Mouse (Mus musculus) kidney, embryonic 15.5 days (tissue): ENCODE measurements around the gene Mpp3. TPM values are rescaled to one million over a fixed set of nuclear protein-coding genes. Genes with fewer than 3 reads are reported as not detected.

Source experiments
- ATAC-seq: fragments of 200-750 bp; cut with Nextera tagmentation; replicated peaks from 2 replicates; pipeline ENCODE4 v1.8.0; 2017; ENCODE audit warnings: moderate TSS enrichment; ENCODE audit not compliant: low FRiP score
- H3K27ac ChIP-seq: fragments of 300-500 bp; sonication (generic); 2 replicates; pipeline ENCODE4 v1.5.1; 2015; ENCODE audit warnings: mild to moderate bottlenecking, inconsistent platforms
- H3K27me3 ChIP-seq: fragments of 300-500 bp; sonication (generic); 2 replicates; pipeline ENCODE4 v1.6.1; 2015; ENCODE audit warnings: inconsistent platforms
- H3K36me3 ChIP-seq: fragments of 300-500 bp; sonication (generic); 2 replicates; pipeline ENCODE4 v1.6.1; 2015; ENCODE audit warnings: inconsistent platforms
- H3K4me1 ChIP-seq: fragments of 300-500 bp; sonication (generic); 2 replicates; pipeline ENCODE4 v1.6.1; 2015; ENCODE audit warnings: inconsistent platforms
- H3K4me2 ChIP-seq: fragments of 300-500 bp; sonication (generic); 2 replicates; pipeline ENCODE4 v1.6.1; 2015; ENCODE audit warnings: moderate library complexity, mild to moderate bottlenecking, inconsistent platforms
- H3K4me3 ChIP-seq: fragments of 300-500 bp; sonication (generic); replicated peaks from 2 replicates; pipeline ENCODE4 v1.5.1; 2015; ENCODE audit warnings: mild to moderate bottlenecking, inconsistent platforms
- H3K9ac ChIP-seq: fragments of 300-500 bp; sonication (generic); 2 replicates; pipeline ENCODE4 v1.6.1; 2015; ENCODE audit warnings: mild to moderate bottlenecking, inconsistent platforms
- H3K9me3 ChIP-seq: fragments of 300-500 bp; sonication (generic); replicated peaks from 2 replicates; pipeline ENCODE4 v1.6.1; 2016; ENCODE audit warnings: inconsistent platforms
- WGBS: fragments of 180-500 bp; shearing (Covaris S2); methylation state at CpG from one replicate; pipeline ENCODE4 v1.1.7; 2015; ENCODE audit warnings: mixed read lengths; 5-methylcytosine and 5-hydroxymethylcytosine counted together
- polyA plus RNA-seq: library from polyadenylated mRNA; unstranded; fragments of >200 nt; fragmentation: Nextera tagmentation; extraction: Ambion mirVana; gene quantifications from 2 replicates; pipeline ENCODE4 v1.2.1, GENCODE M21; 2015

Mpp3 gene
- polyA plus RNA-seq, 1 experiment from 2014 or later: 11.0 TPM

- Histone ChIP-seq H3K27me3 (no peaks in the 10 kb centered on the region), H3K4me2 (no peak overlapping the region), H3K36me3 (no peaks in the 10 kb centered on the region), H3K4me3 (no peak overlapping the region), H3K9ac (no peak overlapping the region), H3K4me1 (peaks cover 35% of the 10 kb centered on the region), H3K9me3 (no peaks in the 10 kb centered on the region), H3K27ac (peak overlapping the region; percentile 16; the same call in 1 of the 2 replicates)
- ATAC-seq: no peak
- 83% methylated on average over 12 of the region's 12 CpGs for WGBS
These were observed 24.4 kb upstream of the Mpp3 start for GRCm38 (mm10) chr11:102052697-102053096.

- 59% methylated on average over 4 of the region's 4 CpGs for WGBS
- H3K27me3 ChIP-seq: no peaks in the 10 kb centered on the region
- H3K36me3 ChIP-seq: no peaks in the 10 kb centered on the region
- no peaks in the 10 kb centered on the region for H3K9me3 ChIP-seq
- H3K9ac ChIP-seq: no peak overlapping the region
- H3K4me2 ChIP-seq: 0 out of 2 replicates have a peak overlapping the region, but pooled peaks have one; percentile 17
- peaks cover 35% of the 10 kb centered on the region for H3K4me1 ChIP-seq
- peak overlapping the region; percentile 16; the same call in 1 of the 2 replicates for H3K27ac ChIP-seq
- H3K4me3 ChIP-seq: no peak overlapping the region
- no peak for ATAC-seq
These were observed 23.7 kb upstream of the Mpp3 start for GRCm38 (mm10) chr11:102051954-102052353.

- no peaks in the 10 kb centered on the region for H3K9me3 ChIP-seq
- H3K4me2 ChIP-seq: 0 out of 2 replicates have a peak overlapping the region, but pooled peaks have one; percentile 17
- 44% methylated on average over 4 of the region's 4 CpGs for WGBS
- H3K4me3 ChIP-seq: no peak overlapping the region
- no peak overlapping the region for H3K9ac ChIP-seq
- peak overlapping the region; percentile 45 for H3K27ac ChIP-seq
- peaks cover 35% of the 10 kb centered on the region for H3K4me1 ChIP-seq
- no peak for ATAC-seq
- no peaks in the 10 kb centered on the region for H3K36me3 ChIP-seq
- H3K27me3 ChIP-seq: no peaks in the 10 kb centered on the region
These were observed 23.3 kb upstream of the Mpp3 start for GRCm38 (mm10) chr11:102051541-102051940.

- Histone ChIP-seq H3K9ac (no peak overlapping the region), H3K9me3 (peaks cover 9% of the 10 kb centered on the region), H3K27me3 (no peaks in the 10 kb centered on the region), H3K27ac (no peak overlapping the region), H3K4me1 (peaks cover 35% of the 10 kb centered on the region), H3K4me3 (no peak overlapping the region), H3K4me2 (no peak overlapping the region), H3K36me3 (no peaks in the 10 kb centered on the region)
- ATAC-seq: no peak; the same call in 1 of the 2 replicates
- WGBS: 55% methylated on average over 14 of the region's 14 CpGs
These were observed 21.7 kb upstream of the Mpp3 start for GRCm38 (mm10) chr11:102049875-102050482.

GRCm38 (mm10) chr11:102046607-102047006, 18.3 kb upstream of the Mpp3 start:
- H3K9ac ChIP-seq: no peak overlapping the region
- H3K36me3 ChIP-seq: no peaks in the 10 kb centered on the region
- no peak overlapping the region for H3K4me3 ChIP-seq
- no peak for ATAC-seq
- peaks cover 9% of the 10 kb centered on the region for H3K9me3 ChIP-seq
- H3K27ac ChIP-seq: no peak overlapping the region
- no peaks in the 10 kb centered on the region for H3K27me3 ChIP-seq
- H3K4me2 ChIP-seq: no peak overlapping the region
- H3K4me1 ChIP-seq: peaks cover 9% of the 10 kb centered on the region
- 84% methylated on average over 9 of the region's 9 CpGs for WGBS

- ATAC-seq: no peak
- H3K36me3 ChIP-seq: no peaks in the 10 kb centered on the region
These were observed 16.5 kb upstream of the Mpp3 start for GRCm38 (mm10) chr11:102044691-102045212.

GRCm38 (mm10) chr11:102043381-102043780, 15.1 kb upstream of the Mpp3 start:
- Histone ChIP-seq H3K27me3 (no peaks in the 10 kb centered on the region), H3K9me3 (peaks cover 9% of the 10 kb centered on the region), H3K36me3 (no peaks in the 10 kb centered on the region), H3K4me3 (no peak overlapping the region), H3K9ac (no peak overlapping the region), H3K4me2 (no peak overlapping the region), H3K27ac (no peak overlapping the region), H3K4me1 (peaks cover 8% of the 10 kb centered on the region)
- ATAC-seq: no peak
- 83% methylated on average over 6 of the region's 6 CpGs for WGBS

More at GRCm38 (mm10) chr11:102044691-102045212, 16.5 kb upstream of the Mpp3 start:
- peaks cover 2% of the 10 kb centered on the region for H3K4me1 ChIP-seq
- H3K9ac ChIP-seq: no peak overlapping the region
- H3K9me3 ChIP-seq: peaks cover 9% of the 10 kb centered on the region
- no peak overlapping the region for H3K4me3 ChIP-seq
- no peaks in the 10 kb centered on the region for H3K27me3 ChIP-seq
- H3K4me2 ChIP-seq: no peak overlapping the region
- WGBS: 78% methylated on average over 7 of the region's 7 CpGs
- H3K27ac ChIP-seq: no peak overlapping the region

- H3K27ac ChIP-seq: no peak overlapping the region
- peaks cover 9% of the 10 kb centered on the region for H3K9me3 ChIP-seq
- no peak for ATAC-seq
- peaks cover 8% of the 10 kb centered on the region for H3K4me1 ChIP-seq
- H3K4me3 ChIP-seq: no peak overlapping the region
- 87% methylated on average over 14 of the region's 14 CpGs for WGBS
- no peaks in the 10 kb centered on the region for H3K36me3 ChIP-seq
- no peaks in the 10 kb centered on the region for H3K27me3 ChIP-seq
- no peak overlapping the region for H3K9ac ChIP-seq
- no peak overlapping the region for H3K4me2 ChIP-seq
These were observed 14.7 kb upstream of the Mpp3 start for GRCm38 (mm10) chr11:102042971-102043370.

GRCm38 (mm10) chr11:102041350-102041949, 13.2 kb upstream of the Mpp3 start, which contains the start of gene Cd300lg:
Gene Cd300lg, plus strand, starts transcription at chr11:102041509.
- no peak for ATAC-seq
- no peaks in the 10 kb centered on the region for H3K36me3 ChIP-seq
- H3K27me3 ChIP-seq: no peaks in the 10 kb centered on the region
- H3K27ac ChIP-seq: no peak within 1 kb of the TSS
- peaks cover 8% of the 10 kb centered on the region for H3K4me1 ChIP-seq
- no peak within 1 kb of the TSS for H3K4me3 ChIP-seq
- peaks cover 9% of the 10 kb centered on the region for H3K9me3 ChIP-seq
- H3K4me2 ChIP-seq: no peak within 1 kb of the TSS
- 60% methylated on average over 5 of the region's 5 CpGs for whole genome bisulfite sequencing
- no peak within 1 kb of the TSS for H3K9ac ChIP-seq

DNA sequence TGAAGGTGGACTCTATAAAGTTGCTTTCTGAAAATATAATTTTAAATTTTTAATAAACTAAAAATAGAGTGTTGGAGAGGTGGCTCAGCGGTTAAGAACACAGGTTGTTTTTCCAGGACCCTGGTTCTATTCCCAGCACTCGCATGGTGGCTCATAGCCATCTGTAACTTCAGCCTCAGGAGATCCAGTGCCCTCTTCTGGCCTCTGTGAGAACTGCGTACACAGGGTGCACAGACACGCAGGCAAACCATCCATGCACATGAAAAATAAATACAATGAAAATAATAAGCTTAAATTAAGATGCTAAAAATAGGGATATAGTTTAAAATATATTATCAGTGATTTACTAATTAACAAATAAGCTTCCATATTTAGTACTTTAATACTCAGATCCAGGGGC, 12.4 kb upstream of the Mpp3 start:
- no peak overlapping the region for H3K9ac ChIP-seq
- ATAC-seq: no peak
- no peak overlapping the region for H3K4me3 ChIP-seq
- H3K36me3 ChIP-seq: no peaks in the 10 kb centered on the region
- peaks cover 8% of the 10 kb centered on the region for H3K4me1 ChIP-seq
- 73% methylated on average over 4 of the region's 4 CpGs for WGBS
- H3K4me2 ChIP-seq: no peak overlapping the region
- H3K9me3 ChIP-seq: peaks cover 6% of the 10 kb centered on the region
- H3K27me3 ChIP-seq: no peaks in the 10 kb centered on the region
- no peak overlapping the region for H3K27ac ChIP-seq

- Histone ChIP-seq H3K27me3 (no peaks in the 10 kb centered on the region), H3K4me1 (peaks cover 8% of the 10 kb centered on the region), H3K9ac (no peak overlapping the region), H3K4me3 (no peak overlapping the region), H3K9me3 (peaks cover under 1% of the 10 kb centered on the region; the same call in 1 of the 2 replicates), H3K27ac (no peak overlapping the region), H3K36me3 (no peaks in the 10 kb centered on the region), H3K4me2 (no peak overlapping the region)
- 0% methylated on average over 9 of the region's 9 CpGs for WGBS
- ATAC-seq: peak; percentile 91
These were observed 11.9 kb upstream of the Mpp3 start for GRCm38 (mm10) chr11:102040138-102040524.

- Histone ChIP-seq H3K27ac (no peak overlapping the region), H3K4me3 (no peak overlapping the region), H3K36me3 (no peaks in the 10 kb centered on the region), H3K27me3 (no peaks in the 10 kb centered on the region), H3K4me2 (no peak overlapping the region), H3K4me1 (peaks cover 8% of the 10 kb centered on the region), H3K9me3 (no peaks in the 10 kb centered on the region), H3K9ac (no peak overlapping the region)
- WGBS: 49% methylated on average over 13 of the region's 13 CpGs
- no peak for ATAC-seq
These were observed 11.4 kb upstream of the Mpp3 start for GRCm38 (mm10) chr11:102039487-102040137.
